Mouse (Mus musculus): ENCODE results near the gene Magea4.

Gene Magea4

GRCm38 (mm10) chrX:72221717-72222116 is at the start of gene Magea4:
TSS of gene Magea4 (plus strand) at chrX:72222017.
- no peak for DNase-seq

GRCm38 (mm10) chrX:72202944-72203554 is 18.8 kb upstream of the Magea4 start:
- no peak for DNase-seq

GRCm38 (mm10) chrX:72270637-72271036 is 48.8 kb downstream of the Magea4 start:
- no peak for DNase-seq

Measured in cerebellum, adult 9-11 months (tissue).